Mouse (Mus musculus) G1E (cell line): ENCODE measurements at regions not wholly inside any gene's neighbourhood (a gene's known extent, or its start where the extent isn't known, plus 50 kb on each side); places are given as distances from the start of the nearest gene placed in this dataset.

Experiments
- ATAC-seq: 2 replicates; pipeline ENCODE4 v1.8.0; 2016; ENCODE audit warnings: mild to moderate bottlenecking; ENCODE audit not compliant: insufficient number of reproducible peaks, poor library complexity, low FRiP score, severe bottlenecking; ENCODE audit errors: extremely low read depth
- DNase-seq: peaks from one replicate; pipeline ENCODE4 v3.0.0; 2012; ENCODE audit warnings: low spot score
- H3K27me3 ChIP-seq: 2 replicates; pipeline ENCODE4 v1.6.1; 2012; ENCODE audit warnings: mild to moderate bottlenecking, low read length, inconsistent platforms; ENCODE audit not compliant: insufficient read depth
- H3K36me3 ChIP-seq: replicated peaks from 2 replicates; pipeline ENCODE3; 2012; ENCODE audit warnings: mild to moderate bottlenecking, inconsistent platforms
- H3K4me1 ChIP-seq: 2 replicates; pipeline ENCODE4 v1.6.1; 2012; ENCODE audit warnings: low read depth, low read length, inconsistent platforms, mixed read lengths; ENCODE audit not compliant: insufficient read depth
- H3K4me3 ChIP-seq: 2 replicates; pipeline ENCODE4 v1.5.1; 2012; ENCODE audit warnings: low read depth, mild to moderate bottlenecking, inconsistent platforms, low read length, moderate library complexity, mixed read lengths
- H3K9me3 ChIP-seq: replicated peaks from 2 replicates; pipeline ENCODE4 v1.6.1; 2012; ENCODE audit warnings: inconsistent platforms
- CTCF ChIP-seq: IDR thresholded peaks from 2 replicates; pipeline ENCODE4 v1.5.1; 2012; ENCODE audit warnings: low read depth, low read length, inconsistent platforms, mixed read lengths
- GATA1 ChIP-seq: IDR thresholded peaks from 2 replicates; pipeline ENCODE4 v1.6.1; 2012; ENCODE audit warnings: borderline replicate concordance, low read length, inconsistent platforms, mixed read lengths
- GATA2 ChIP-seq: IDR thresholded peaks from 2 replicates; pipeline ENCODE4 v1.6.1; 2012; ENCODE audit warnings: low read depth, low read length, inconsistent platforms, borderline replicate concordance
- POLR2AphosphoS5 ChIP-seq: IDR thresholded peaks from 2 replicates; pipeline ENCODE4 v1.6.1; 2012; ENCODE audit warnings: low read depth, low read length, inconsistent platforms; ENCODE audit not compliant: insufficient replicate concordance
- TAL1 ChIP-seq: conservative IDR thresholded peaks from 2 replicates; pipeline ENCODE4 v1.6.1; 2012; ENCODE audit warnings: low read depth, low read length, inconsistent platforms, mixed read lengths

GRCm38 (mm10) chr9:24967571-24967970 is 121.7 kb upstream of the Gm10181 start:
- Histone ChIP-seq H3K4me3 (no peak overlapping the region), H3K4me1 (no peaks in the 10 kb centered on the region), H3K9me3 (no peaks in the 10 kb centered on the region), H3K36me3 (no peaks in the 10 kb centered on the region), H3K27me3 (peaks cover 2% of the 10 kb centered on the region)
- DNase-seq (no peak), ATAC-seq (no peak)
- TF ChIP-seq CTCF, result no peak
- no peak for TF ChIP-seq TAL1
- no peak for TF ChIP-seq GATA2
- no peak for TF ChIP-seq POLR2AphosphoS5
- TF ChIP-seq GATA1, result no peak

- no peak for DNase-seq
- Histone ChIP-seq H3K36me3 (no peaks in the 10 kb centered on the region), H3K4me3 (no peak overlapping the region), H3K9me3 (no peaks in the 10 kb centered on the region), H3K27me3 (no peaks in the 10 kb centered on the region; the same call in 1 of the 2 replicates), H3K4me1 (no peaks in the 10 kb centered on the region)
- no peak for ATAC-seq
- TF ChIP-seq GATA2 (no peak), POLR2AphosphoS5 (no peak), TAL1 (no peak), GATA1 (no peak), CTCF (no peak)
Measured at GRCm38 (mm10) chr9:24974021-24974741, 115.0 kb upstream of the Gm10181 start.

DNA sequence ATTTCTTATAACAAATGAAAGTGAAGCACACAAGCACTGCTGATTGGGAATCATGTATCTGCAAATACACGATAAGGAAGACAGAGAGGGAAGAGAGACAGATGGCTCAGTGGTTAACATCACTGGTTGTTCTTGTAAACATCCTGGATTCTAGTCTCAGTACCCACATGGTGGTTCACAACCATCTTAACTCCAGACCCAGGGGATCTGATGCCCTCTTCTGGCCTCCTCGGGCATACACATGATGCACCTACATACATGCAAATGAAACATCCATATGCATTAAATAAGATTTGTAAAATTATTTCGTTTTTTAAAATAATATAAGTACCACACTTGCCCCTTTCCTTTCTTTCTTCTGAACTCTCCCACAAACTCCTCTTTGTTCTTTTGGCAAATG is 106.4 kb upstream of the Gm10181 start:
- no peaks in the 10 kb centered on the region for H3K36me3 ChIP-seq
- no peaks in the 10 kb centered on the region for H3K9me3 ChIP-seq
- H3K27me3 ChIP-seq, result no peaks in the 10 kb centered on the region
- ATAC-seq (no peak), DNase-seq (no peak)
- TF ChIP-seq GATA1 (no peak), POLR2AphosphoS5 (no peak), CTCF (no peak), TAL1 (no peak), GATA2 (no peak)
- H3K4me3 ChIP-seq, result no peak overlapping the region
- no peaks in the 10 kb centered on the region for H3K4me1 ChIP-seq

- no peaks in the 10 kb centered on the region for H3K27me3 ChIP-seq
- no peak overlapping the region for H3K4me3 ChIP-seq
- TF ChIP-seq GATA2 (no peak), GATA1 (no peak), CTCF (no peak), TAL1 (no peak), POLR2AphosphoS5 (no peak)
- no peak for ATAC-seq
- H3K9me3 ChIP-seq, result no peaks in the 10 kb centered on the region
- H3K4me1 ChIP-seq, result no peaks in the 10 kb centered on the region
- no peaks in the 10 kb centered on the region for H3K36me3 ChIP-seq
- no peak for DNase-seq
Measured at GRCm38 (mm10) chr9:24994491-24994890, 94.7 kb upstream of the Gm10181 start.

GRCm38 (mm10) chr9:25021095-25021691 is 68.0 kb upstream of the Gm10181 start:
- no peaks in the 10 kb centered on the region for H3K36me3 ChIP-seq
- no peaks in the 10 kb centered on the region for H3K27me3 ChIP-seq
- H3K4me3 ChIP-seq, result no peak overlapping the region
- no peaks in the 10 kb centered on the region for H3K9me3 ChIP-seq
- TF ChIP-seq GATA2 (no peak), GATA1 (no peak), CTCF (no peak), POLR2AphosphoS5 (no peak), TAL1 (no peak)
- no peak for ATAC-seq
- no peaks in the 10 kb centered on the region for H3K4me1 ChIP-seq
- DNase-seq, result no peak

GRCm38 (mm10) chr9:25022439-25022838 is 66.8 kb upstream of the Gm10181 start:
- no peaks in the 10 kb centered on the region for H3K36me3 ChIP-seq
- H3K4me3 ChIP-seq, result no peak overlapping the region
- H3K9me3 ChIP-seq, result no peaks in the 10 kb centered on the region
- H3K4me1 ChIP-seq, result no peaks in the 10 kb centered on the region
- H3K27me3 ChIP-seq, result no peaks in the 10 kb centered on the region
- TF ChIP-seq GATA2 (no peak), CTCF (no peak), TAL1 (no peak), GATA1 (no peak), POLR2AphosphoS5 (no peak)
- ATAC-seq (no peak), DNase-seq (no peak)
